ENCODE assay signal across 8 mouse cellular contexts in the genomic region with DNA sequence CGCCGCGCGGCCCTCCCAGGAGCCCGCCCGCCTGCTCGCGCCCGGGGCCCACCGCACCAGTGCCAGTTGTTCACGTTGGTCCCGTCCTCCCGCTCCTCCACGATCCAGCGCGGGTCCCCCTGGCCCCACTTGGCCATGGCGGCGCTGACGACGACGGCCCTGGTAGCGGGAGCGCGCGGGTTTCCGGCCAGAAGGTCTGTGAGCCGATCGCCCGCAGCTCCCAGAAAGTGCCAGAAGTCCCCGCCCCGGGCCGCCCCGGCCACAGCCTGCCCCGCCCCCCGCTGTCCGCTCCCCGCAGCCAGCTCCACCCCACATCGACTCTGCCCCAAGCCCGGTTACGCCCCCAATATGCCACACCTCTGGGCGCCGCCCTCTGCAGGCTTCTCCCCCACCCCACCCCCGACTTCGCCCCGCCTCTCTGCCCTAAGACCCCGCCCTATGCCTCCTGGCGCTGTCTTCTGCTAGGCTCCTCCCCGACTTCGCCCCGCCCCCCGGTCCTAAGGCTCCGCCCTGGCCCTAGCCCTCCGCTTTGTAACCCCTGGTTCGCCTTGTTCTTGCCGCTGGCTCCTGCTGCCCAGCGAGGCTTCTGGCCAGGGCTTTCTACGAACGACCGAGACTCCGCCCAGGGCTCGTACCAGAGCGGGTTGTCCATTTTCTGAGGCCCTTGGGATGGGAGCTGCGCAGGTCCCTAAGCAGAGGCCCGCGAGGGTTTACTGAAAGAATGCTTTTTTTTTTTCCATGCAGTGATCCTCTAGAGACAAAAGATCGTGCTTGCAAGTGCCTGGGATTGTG. TPM values are rescaled to one million over a fixed set of nuclear protein-coding genes. Genes with fewer than 3 reads are reported as not detected.
DNase-seq lines count a peak whose midpoint lies in the region; ATAC-seq lines count a peak whose summit lies in the region.

A gene (minus strand): TSS at position 313 of the 792 bp plus-strand sequence.

- H3K4me1 ChIP-seq in intestine, embryonic 14.5 days (replicated peaks; ENCODE audit: control insufficient read depth, insufficient read depth, low read length) = peaks cover 21% of the 10 kb centered on the region

- H3K27ac ChIP-seq in intestine, embryonic 14.5 days (ENCODE audit: low read depth) = peak within 1 kb of the TSS; percentile 96

- peak; percentile 94 for ATAC-seq in intestine, embryonic 14.5 days (replicated peaks; ENCODE audit: low FRiP score, low TSS enrichment, low read depth)

- H3K9ac ChIP-seq in intestine, embryonic 14.5 days (ENCODE audit: low read length) = peak within 1 kb of the TSS; percentile 92

- DNase-seq in adipocyte (ENCODE audit: low spot score) = peak; percentile 96
- peak; percentile 94 for DNase-seq in embryo, embryonic 10 days (ENCODE audit: low spot score)
- peak; percentile 99 for DNase-seq in gastrocnemius, postnatal 14 days
- peak; percentile 98 for DNase-seq in intestine, embryonic 14.5 days (ENCODE audit: low spot score)
- DNase-seq in left cerebral cortex, postnatal 14 days (ENCODE audit: low spot score in 2 of 2) = peak; percentile 91 to 93
- peak; percentile 97 for DNase-seq in mesoderm, embryonic 11.5 days (ENCODE audit: low read depth, low spot score)
- DNase-seq in right cerebral cortex, postnatal 36 days (ENCODE audit: low spot score in 2 of 2) = peak; percentile 90 to 91
- peak; percentile 99 for DNase-seq in yolk sac, embryonic 10.5 days (ENCODE audit: low spot score)

- H3K36me3 ChIP-seq in intestine, embryonic 14.5 days (ENCODE audit: control insufficient read depth, insufficient read depth, low read length) = peaks cover 32% of the 10 kb centered on the region

- intact Hi-C loops in gastrocnemius, postnatal 14 days (cut with DNase I; ENCODE audit: low total_unique reads) = no loop called here
- intact Hi-C loops in left cerebral cortex, postnatal 14 days (cut with DNase I) = loop anchor here (2.0 kb wide), 1 partner anchor 69 kb away; no protein-coding TSS in a partner anchor

- under 1% methylated on average over 51 of the region's 66 CpGs for WGBS in intestine, embryonic 14.5 days

- peak within 1 kb of the TSS; percentile 90 for H3K4me2 ChIP-seq in intestine, embryonic 14.5 days (ENCODE audit: low read length)

- peak within 1 kb of the TSS; percentile 82 for H3K4me3 ChIP-seq in intestine, embryonic 14.5 days (ENCODE audit: low read depth, low read length)

- H3K9me3 ChIP-seq in intestine, embryonic 14.5 days (ENCODE audit: control insufficient read depth, low read length) = no peaks in the 10 kb centered on the region

- no peaks in the 10 kb centered on the region for H3K27me3 ChIP-seq in intestine, embryonic 14.5 days (replicated peaks; ENCODE audit: control insufficient read depth, insufficient read depth, low read length)

RNA-seq across cellular contexts. Expression of the gene that starts here (rescaled TPM):
- total RNA-seq in gastrocnemius, postnatal 14 days (2021) = 10 to 100 TPM; 31.0 to 37.2 TPM
- 71.6 and 81.7 TPM in 2 replicates for polyA plus RNA-seq in intestine, embryonic 14.5 days (2014; fragmentation: Nextera tagmentation; extraction: Ambion mirVana)
- 10 to 100 TPM; 39.0 to 40.9 TPM for total RNA-seq in left cerebral cortex, postnatal 14 days (2021)

Comparison
In these comparisons a context has a peak if more than half of its experiments do, and no peak if none do; other contexts are left out.
1. Peak in every context shown above with its lines: DNase-seq, ATAC-seq, H3K4me3 ChIP-seq and H3K27ac ChIP-seq.